Comparison of ENCODE assay signal across 17 mouse cellular contexts in the genomic region with DNA sequence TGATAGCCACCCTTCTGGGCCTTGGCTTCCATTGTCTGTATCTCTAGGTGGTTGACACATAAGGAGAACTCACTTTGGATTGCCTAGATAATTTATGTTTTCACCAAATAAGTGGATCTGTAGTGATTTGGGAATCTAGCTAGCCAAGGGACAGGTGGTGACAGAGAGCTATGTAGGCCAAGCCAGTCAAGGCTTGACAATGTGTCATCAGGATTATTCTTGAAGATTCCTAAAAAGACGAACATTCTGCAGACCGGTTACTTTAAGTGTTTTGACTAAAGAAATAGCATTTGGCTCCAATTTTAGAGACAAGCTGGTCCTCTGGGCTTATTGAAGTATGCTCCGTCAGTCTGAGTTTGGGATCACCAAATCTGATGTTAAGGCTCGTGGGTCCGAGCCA.
"Had no signal": no experiment of that assay in that cellular context is flagged by ENCODE, and none has a peak within 500 bp of the region (broad histone marks: within the 10 kb centered on the region; RNA-seq: fewer than 3 reads in every experiment).

No protein-coding gene starts in this region.

- H3K27me3 ChIP-seq: liver, embryonic 15.5 days; lung, embryonic 15.5 days; megakaryocyte, embryonic 14.5 days; neural tube, embryonic 12.5 days; stomach, embryonic 15.5 days had no signal

- H3K36me3 ChIP-seq: liver, embryonic 15.5 days; lung, embryonic 15.5 days; neural tube, embryonic 12.5 days; stomach, embryonic 15.5 days had no signal

- H3K9me3 ChIP-seq: liver, embryonic 15.5 days; lung, embryonic 15.5 days; neural tube, embryonic 12.5 days; stomach, embryonic 15.5 days had no signal

- H3K9ac ChIP-seq: liver, embryonic 15.5 days; liver, postnatal 0 days; lung, embryonic 15.5 days; neural tube, embryonic 12.5 days; stomach, embryonic 15.5 days had no signal

- H3K4me1 ChIP-seq: liver, embryonic 15.5 days; lung, embryonic 15.5 days; megakaryocyte, embryonic 14.5 days had no signal

- H3K4me2 ChIP-seq: liver, embryonic 15.5 days; lung, embryonic 15.5 days; neural tube, embryonic 12.5 days; stomach, embryonic 15.5 days had no signal

- H3K4me3 ChIP-seq: liver, embryonic 15.5 days; lung, embryonic 15.5 days; neural tube, embryonic 12.5 days; stomach, embryonic 15.5 days had no signal

- ATAC-seq: liver, postnatal 0 days; lung, postnatal 0 days had no signal

- H3K27ac ChIP-seq: liver, embryonic 15.5 days; lung, embryonic 15.5 days; macrophage; neural tube, embryonic 12.5 days; stomach, embryonic 15.5 days; stomach, postnatal 0 days had no signal

- DNase-seq: liver, postnatal 0 days; lung, adult 2 months; lung, postnatal 14 days; lung, postnatal 36 days; midbrain, embryonic 14.5 days; right cerebral cortex, postnatal 14 days; thymus, adult 2 months; thymus, postnatal 25 days; thymus, postnatal 4 days had no signal
